Mouse (Mus musculus) left cerebral cortex, adult 2 months (tissue): ENCODE results near the gene Abhd16a. TPM values are rescaled to one million over a fixed set of nuclear protein-coding genes. Genes with fewer than 3 reads are reported as not detected.

Source experiments
- DNase-seq, 2 experiments: peaks; one replicate each; pipeline ENCODE4 v3.0.0; 2021 to 2022; ENCODE audit warnings: low spot score in 2 of 2, mixed read lengths in 1 of 2; ENCODE audit errors: extremely low spot score in 1 of 2
- H3K27ac ChIP-seq: fragments of 200-600 bp; 2 replicates; pipeline ENCODE4 v1.8.1; 2022
- H3K4me3 ChIP-seq: fragments of 200-600 bp; 2 replicates; pipeline ENCODE4 v1.8.1; 2022
- CTCF ChIP-seq: fragments of 200-600 bp; IDR thresholded peaks from 2 replicates; pipeline ENCODE4 v1.8.1; 2022; ENCODE audit warnings: antibody characterized with exemption, mild to moderate bottlenecking, moderate library complexity
- intact Hi-C: fragments of 180-260 bp; cut with DNase I; formaldehyde crosslinking; loops from one replicate; pipeline ENCODE4 v1.15.1; 2025
- total RNA-seq, 2 experiments: library from RNA; stranded (reverse); gene quantifications; 2 replicates each; pipeline ENCODE4 v1.2.3; 2021

The Abhd16a gene
- total RNA-seq, 2 experiments from 2014 or later = 109 to 117 TPM

DNA sequence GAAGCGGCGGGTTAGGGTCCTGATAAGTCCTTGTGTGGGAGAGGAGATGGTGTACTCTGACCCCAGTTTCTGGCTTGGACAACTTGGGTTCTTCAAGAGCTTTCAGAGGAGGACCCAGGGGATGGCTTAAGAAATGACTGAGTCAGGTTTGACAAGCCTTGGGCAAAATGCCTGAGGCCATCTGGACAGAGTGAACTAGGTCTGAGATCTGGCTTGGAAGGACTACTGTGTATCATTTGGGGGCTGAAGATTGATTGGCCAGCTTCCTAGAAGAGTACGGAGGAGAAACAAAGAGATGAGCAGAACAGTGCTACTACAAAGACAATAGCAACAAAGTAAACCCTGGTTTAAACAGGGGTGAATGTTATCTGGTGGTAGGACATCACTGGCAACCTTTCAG, 25.6 kb upstream of the Abhd16a start:
- intact Hi-C loops = no loop called here
- no peak for DNase-seq
- no peak for TF ChIP-seq CTCF
- no peak overlapping the region for H3K4me3 ChIP-seq
- H3K27ac ChIP-seq = no peak overlapping the region

DNA sequence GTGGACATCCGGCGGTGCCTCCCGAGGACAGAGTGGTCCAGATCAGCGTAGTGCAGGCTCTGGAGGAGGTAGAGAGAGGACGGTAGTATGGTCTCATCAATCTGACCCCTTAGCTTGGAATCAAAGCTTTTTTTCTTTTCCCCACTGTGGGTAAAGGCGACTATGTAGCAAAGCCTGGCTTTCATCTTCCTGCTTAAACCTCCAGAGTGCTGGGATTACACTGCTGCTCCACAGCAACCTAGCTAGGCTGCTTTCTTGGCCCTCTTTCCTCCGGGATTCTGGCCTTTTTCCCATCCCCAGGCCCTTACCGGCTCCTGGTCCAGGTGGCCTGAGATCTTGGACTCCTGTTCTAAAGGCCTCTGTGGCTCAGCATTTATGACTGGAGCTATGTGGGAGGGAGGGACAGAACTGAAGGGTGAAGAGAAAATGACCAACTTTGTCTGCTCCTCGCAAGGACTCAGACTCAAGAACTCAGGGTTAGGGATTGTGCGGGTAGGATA, 24.6 kb upstream of the Abhd16a start:
- Histone ChIP-seq H3K4me3 (no peak overlapping the region), H3K27ac (no peak overlapping the region)
- intact Hi-C loops = no loop called here
- no peak for DNase-seq
- TF ChIP-seq CTCF = no peak

DNA sequence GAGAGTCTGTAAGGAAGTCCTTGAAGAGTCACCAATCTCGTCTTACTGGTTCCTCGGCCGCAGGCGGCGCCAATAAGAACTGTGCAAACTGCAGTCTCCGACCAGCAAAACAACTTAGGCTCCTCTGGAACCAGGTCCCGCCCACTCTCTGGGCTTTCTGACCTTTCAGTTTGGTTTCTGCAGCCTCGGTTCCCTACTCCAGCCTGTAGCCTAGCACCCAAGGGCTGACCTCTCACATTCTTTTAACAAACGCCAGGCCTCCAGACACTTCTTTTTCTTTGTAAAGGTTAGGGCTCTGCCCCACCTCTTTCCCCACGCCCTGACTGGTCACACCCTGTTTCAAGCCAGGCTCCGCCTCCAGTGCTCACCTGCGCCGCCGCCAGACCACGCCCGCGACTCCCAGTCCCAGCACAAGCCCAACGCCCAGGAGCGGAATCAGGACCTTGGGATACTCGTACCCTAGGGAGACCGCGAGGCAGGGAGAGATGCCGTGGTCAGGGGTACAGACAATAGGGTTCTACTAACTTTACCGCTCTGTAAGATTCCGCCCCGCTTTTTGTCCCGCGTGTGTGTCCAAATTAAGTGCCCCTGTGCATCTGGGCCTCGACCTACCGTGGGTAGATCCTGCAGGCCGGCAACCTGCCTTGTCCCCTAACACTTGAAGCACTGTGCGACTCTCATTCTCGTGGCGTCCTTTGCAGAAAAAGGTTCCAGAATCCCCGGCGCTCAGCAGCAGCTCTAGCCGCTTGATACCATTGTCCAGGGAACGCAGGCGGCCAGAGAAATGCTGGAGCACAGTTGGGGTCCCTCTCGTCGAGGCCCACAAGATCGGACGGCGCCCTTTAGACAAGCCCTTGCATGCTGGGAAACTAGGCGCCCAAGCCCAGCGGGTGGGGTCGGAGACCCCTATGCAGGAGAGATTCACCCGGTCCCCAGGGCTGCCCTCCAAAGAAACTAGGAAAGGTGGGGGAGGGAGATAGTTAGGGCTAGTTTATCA, 23.8 kb upstream of the Abhd16a start, which contains the start of gene Ly6g6c:
TSS of gene Ly6g6c (plus strand) at position 438 of the 997 bp plus-strand sequence.
- no peak for TF ChIP-seq CTCF
- Histone ChIP-seq H3K27ac (no peak within 1 kb of the TSS), H3K4me3 (no peak within 1 kb of the TSS)
- intact Hi-C loops = no loop called here
- DNase-seq = no peak

DNA sequence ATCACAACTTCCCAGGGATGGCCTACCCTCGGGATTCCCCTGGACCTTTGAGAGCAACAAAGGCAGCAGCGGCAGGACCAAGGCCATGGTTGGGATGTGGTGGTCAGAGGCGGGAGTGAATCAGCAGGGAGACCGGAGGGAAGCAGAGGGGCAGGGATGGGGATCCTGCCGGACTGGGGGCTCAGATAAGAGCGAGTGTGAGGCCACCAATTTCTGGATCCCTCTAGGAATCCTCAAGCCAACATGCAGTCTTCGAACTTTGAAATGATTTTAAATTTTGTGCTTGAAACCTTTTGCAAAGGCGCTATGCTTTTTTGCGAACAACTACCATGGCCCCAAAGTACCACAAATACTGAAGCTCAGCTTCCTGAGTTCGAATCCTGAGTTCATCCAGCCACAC, 23.0 kb upstream of the Abhd16a start, which contains the start of gene Mpig6b:
TSS of gene Mpig6b (minus strand) at position 101 of the 400 bp plus-strand sequence.
- no peak for TF ChIP-seq CTCF
- no peak for DNase-seq
- intact Hi-C loops = no loop called here

DNA sequence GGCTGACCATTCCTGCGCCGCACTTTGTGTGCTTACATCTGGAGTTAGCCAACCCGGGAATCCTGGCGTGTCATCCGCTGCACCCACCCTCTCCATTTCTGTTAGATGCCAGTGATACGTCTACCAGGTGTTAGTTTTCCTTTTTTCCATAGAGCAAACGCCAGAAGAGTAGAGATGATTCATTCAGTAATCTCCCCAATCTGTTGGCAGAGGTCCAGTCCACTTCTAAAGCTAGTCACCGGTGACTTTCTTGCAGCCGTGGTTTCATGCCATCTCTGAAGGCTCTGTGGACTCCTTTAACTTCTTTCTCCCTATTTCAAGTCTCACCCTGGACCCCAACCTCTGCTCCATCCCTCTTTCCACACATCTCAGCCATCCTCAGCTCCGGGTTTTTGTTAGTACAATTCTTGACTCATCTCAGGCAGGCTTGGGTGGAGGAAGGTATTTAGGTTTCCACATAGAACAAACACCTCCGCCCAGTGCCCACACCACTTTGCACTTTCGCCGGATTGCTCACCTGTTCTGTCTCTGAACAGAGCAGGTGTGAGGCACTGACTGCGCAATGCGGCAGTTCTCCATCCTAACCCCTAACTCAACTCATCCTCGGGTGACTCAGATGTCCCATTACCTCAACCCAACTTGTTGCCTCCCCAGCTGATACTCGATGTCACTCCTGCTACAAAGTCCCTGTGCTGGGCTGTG, 20.7 kb upstream of the Abhd16a start:
- intact Hi-C loops = no loop called here
- no peak for DNase-seq
- no peak for TF ChIP-seq CTCF
- no peak overlapping the region for H3K27ac ChIP-seq
- H3K4me3 ChIP-seq = no peak overlapping the region

More for the DNA sequence above, 23.0 kb upstream of the Abhd16a start, which contains the start of gene Mpig6b:
- Histone ChIP-seq H3K4me3 (no peak within 1 kb of the TSS), H3K27ac (no peak within 1 kb of the TSS)

DNA sequence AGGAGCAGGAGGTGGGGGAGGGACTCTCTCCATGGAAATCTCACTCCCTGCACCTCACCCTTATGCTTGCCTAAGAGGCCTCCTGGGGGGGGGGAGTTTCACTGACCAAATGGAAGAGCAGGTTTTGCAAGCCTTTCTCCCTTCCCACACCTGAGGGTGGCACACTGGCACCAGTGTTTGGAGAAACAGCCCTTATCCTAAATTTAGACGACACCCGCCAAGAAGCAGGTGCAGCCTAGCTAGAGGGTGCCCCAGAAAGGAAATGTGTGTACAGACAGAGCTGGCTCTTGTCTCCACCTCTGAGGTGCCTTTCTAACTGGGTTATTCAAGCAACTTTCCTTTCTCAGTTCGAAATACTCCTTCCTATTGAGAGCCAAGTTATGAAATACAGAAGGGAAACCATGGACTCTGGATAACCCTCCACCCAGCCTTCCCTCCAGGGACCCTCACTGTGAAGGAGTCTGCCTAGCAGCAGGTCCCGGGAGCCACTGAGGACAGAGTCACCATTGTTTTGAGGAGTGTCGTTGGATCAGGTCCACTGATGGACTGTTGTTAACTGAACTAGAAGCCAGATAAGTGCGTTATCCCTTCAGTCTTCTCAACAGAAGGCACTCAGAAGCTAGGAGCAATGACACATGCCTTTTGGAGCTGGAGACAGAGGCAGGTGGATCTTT, 18.4 kb upstream of the Abhd16a start:
- Histone ChIP-seq H3K27ac (no peak overlapping the region), H3K4me3 (no peak overlapping the region)
- intact Hi-C loops = no loop called here
- DNase-seq = no peak
- TF ChIP-seq CTCF = no peak; the same call in 1 of the 2 replicates

DNA sequence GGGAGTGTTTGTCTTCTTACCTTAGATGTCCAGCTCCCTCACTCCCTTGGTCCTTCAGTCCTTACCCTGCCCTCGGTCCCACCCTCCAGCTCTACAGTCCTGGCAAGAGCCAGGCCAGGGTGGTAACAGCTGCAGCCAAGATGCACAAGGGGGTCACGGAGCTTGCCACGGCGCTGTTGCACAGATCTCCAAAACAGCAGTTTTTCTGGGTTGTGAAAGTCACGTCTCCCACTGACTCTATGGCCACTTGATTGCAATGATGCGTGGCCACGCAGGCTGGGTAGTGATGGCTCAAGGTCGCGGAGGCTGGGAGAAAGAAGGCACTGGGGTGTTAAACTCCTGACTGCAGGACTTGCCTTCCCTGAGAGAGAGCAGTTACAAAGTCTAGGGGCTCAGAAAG, 17.6 kb upstream of the Abhd16a start:
- TF ChIP-seq CTCF = no peak
- intact Hi-C loops = no loop called here
- no peak overlapping the region for H3K27ac ChIP-seq
- DNase-seq = no peak
- no peak overlapping the region for H3K4me3 ChIP-seq

DNA sequence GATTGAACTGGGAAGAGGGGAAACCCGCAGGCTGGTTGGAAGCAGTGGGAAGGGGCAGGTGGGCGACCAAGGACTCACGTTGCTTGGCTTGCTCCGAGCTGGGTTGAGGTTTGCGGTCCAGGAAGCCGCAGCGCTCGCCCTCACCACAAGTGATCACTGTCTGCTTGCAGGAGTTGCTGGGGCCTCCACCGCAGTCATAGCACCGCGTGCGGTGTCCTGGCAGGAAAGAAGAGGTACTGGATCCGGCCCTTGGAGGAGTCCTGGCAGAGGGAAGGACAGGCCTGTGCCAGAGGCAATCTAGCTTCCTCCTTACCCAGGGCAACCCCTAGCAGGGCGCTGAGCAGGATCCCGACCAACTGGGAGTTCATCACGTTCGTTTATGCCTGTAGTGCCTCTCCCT, 15.0 kb upstream of the Abhd16a start:
- H3K27ac ChIP-seq = no peak overlapping the region
- intact Hi-C loops = no loop called here
- no peak overlapping the region for H3K4me3 ChIP-seq
- no peak for TF ChIP-seq CTCF
- DNase-seq = no peak

DNA sequence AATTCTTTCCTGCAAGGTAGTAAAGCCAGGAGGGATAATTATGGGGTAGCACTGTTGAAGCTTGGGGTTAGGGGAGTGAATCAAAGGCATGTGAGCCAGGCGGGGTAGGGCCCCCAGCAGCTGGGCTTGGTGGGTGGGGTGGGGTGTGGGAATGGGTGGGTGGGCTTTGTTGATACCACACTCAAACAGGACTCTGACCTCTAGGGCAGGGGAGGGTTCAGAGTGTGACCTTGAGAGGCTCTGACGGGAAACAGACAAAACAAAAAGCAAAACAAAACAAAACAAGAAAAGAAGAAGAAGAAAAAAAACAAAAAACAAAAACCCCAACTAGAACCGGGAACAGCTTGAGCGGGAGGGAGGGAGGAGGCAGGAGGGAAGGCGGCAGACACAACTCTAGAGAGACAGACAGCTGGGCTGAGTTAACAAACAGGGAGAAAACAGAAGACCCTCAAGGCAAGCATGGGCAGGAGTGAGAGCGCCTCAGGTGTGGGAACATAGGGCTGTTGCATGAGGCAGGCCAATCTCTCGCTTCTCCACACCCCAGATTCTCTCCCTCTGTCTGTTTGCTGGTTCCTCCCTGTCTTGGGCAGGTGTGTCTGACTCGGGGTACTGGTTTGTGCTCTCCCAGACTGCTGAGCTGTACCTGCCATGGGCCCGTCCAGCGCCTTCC, 12.4 kb upstream of the Abhd16a start, which contains the start of gene Ly6g6e:
TSS of gene Ly6g6e (plus strand) at position 396 of the 670 bp plus-strand sequence.
- no peak for TF ChIP-seq CTCF
- DNase-seq = no peak
- H3K4me3 ChIP-seq = peak within 1 kb of the TSS; percentile 22
- intact Hi-C loops = no loop called here
- H3K27ac ChIP-seq = peak within 1 kb of the TSS; percentile 11; the same call in 1 of the 2 replicates

DNA sequence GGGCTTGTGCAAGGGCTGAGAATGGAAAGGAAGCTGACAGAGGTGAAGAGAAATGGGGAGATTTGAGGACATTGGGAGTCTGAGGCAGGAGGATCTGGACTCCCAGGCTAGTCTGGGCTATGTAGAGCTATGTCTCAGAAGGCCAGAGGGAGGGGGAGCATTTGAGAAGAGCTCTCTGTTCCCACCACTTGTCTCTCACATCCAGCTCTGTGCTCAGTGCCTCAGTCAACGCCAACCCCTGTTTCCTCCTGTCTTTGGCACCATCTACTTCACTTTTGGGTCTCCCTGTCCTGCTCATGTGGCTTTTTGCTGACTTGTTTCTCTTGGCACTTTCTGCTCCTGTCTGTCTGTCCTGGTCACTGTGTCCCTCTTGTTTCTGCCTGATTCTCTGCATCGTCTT, 11.8 kb upstream of the Abhd16a start:
- Histone ChIP-seq H3K4me3 (peak overlapping the region; percentile 22), H3K27ac (no peak overlapping the region; the same call in 1 of the 2 replicates)
- intact Hi-C loops = no loop called here
- no peak for TF ChIP-seq CTCF
- DNase-seq = no peak

DNA sequence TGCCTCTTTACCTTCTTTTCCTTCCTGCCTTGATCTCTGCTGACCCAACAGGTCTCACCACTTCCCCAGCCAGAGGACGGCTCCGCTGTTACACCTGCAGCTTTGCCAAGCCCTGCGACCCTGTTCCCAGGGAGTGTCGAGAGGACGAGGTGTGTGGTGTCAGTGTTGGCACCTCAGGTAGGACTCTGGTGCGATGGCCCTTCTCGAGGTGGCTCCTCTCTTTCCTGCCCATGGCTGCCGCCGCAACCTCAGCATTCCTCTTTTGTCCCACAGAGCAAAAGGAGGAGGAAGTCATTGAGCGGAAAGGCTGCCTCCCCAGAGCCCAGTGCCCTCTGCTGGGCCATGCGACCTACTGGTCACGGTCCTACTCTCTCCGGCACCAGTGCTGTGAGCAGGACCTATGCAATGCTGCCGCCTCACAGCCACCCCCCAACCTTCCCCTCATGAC, 11.3 kb upstream of the Abhd16a start, which contains the start of gene Ly6g6d:
TSS of gene Ly6g6d (minus strand) at position 280 of the 448 bp plus-strand sequence.
- peak within 1 kb of the TSS; percentile 22 for H3K4me3 ChIP-seq
- DNase-seq = no peak
- intact Hi-C loops = no loop called here
- peak within 1 kb of the TSS; percentile 11; the same call in 1 of the 2 replicates for H3K27ac ChIP-seq
- peak; percentile 45 for TF ChIP-seq CTCF
